Mouse (Mus musculus) embryo, embryonic 10.5 days (tissue): ENCODE results near the gene Ccdc58.
"Not testable (repeated sequence)": the region's sequence is repeated elsewhere in the genome, so short reads cannot be mapped to it uniquely, and the experiment has no call there.

ENCODE experiments used
- DNase-seq: peaks from one replicate; pipeline ENCODE4 v3.0.0-alpha.2; 2015; ENCODE audit warnings: low spot score

Gene Ccdc58

GRCm38 (mm10) chr16:36071450-36072379, at the start of gene Ccdc58, which contains the start of gene Fam162a:
Ccdc58 (plus strand) TSS chr16:36071685.
Fam162a (minus strand) TSS chr16:36071594.
- peak; percentile 94 for DNase-seq

DNA sequence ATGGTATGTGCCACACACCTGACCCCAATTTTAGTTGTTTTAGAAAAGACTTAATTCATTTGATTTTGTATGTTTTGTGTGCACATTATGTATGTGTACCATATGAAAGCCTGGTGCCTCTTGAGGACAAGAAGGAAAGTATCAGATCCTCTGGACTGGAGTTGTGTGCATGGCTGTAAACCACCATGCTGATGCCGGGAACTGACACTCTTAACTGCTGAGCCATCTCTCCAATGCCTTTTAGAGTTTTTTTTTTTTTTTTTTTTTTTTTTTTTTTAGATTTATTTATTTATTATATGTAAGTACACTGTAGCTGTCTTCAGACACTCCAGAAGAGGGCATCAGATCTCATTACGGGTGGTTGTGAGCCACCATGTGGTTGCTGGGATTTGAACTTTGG, 43.4 kb upstream of the Ccdc58 start:
- DNase-seq: not testable (repeated sequence)

GRCm38 (mm10) chr16:36040640-36041624, 30.6 kb upstream of the Ccdc58 start, which contains the start of gene Wdr5b:
Wdr5b (plus strand) TSS chr16:36041190.
- peak; percentile 98 for DNase-seq

DNA sequence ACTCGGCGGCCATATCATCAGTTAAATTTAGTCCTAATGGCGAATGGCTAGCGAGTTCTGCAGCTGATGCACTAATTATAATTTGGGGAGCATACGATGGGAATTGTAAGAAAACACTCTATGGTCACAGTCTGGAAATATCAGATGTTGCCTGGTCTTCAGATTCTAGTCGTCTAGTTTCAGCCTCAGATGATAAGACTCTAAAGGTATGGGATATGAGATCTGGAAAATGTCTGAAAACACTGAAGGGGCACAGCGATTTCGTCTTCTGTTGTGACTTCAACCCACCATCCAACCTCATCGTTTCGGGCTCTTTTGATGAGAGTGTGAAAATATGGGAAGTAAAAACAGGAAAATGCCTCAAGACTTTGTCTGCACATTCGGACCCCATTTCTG, 29.9 kb upstream of the Ccdc58 start:
- DNase-seq: no peak

- no peak for DNase-seq
These were observed 28.4 kb upstream of the Ccdc58 start for GRCm38 (mm10) chr16:36043073-36043472.

GRCm38 (mm10) chr16:36043964-36044363, 27.5 kb upstream of the Ccdc58 start:
- no peak for DNase-seq

DNA sequence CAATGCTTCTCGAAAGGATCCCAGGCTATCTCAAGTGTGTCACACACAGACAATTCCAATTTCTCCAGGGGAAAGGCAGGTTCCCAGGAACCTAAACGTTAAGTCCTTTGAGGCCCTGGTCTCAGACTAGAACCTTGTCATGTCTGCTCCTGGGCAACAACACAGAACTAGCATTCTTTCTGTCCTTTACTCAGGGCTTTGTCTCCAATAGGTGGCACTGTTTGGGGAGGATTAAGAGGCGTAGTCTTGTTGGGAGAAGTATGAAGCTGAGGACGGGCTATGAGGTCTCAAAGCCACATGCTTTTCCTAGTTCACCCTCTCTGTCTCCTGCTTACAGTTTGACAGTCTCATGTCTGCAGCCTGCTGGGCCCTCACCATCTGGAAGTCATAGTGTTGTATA, 23.9 kb upstream of the Ccdc58 start:
- no peak for DNase-seq

- DNase-seq: no peak
These were observed 20.0 kb upstream of the Ccdc58 start for GRCm38 (mm10) chr16:36051491-36051890.

- DNase-seq: no peak
These were observed 17.8 kb upstream of the Ccdc58 start for GRCm38 (mm10) chr16:36053524-36054275.

- no peak for DNase-seq
These were observed 16.6 kb upstream of the Ccdc58 start for GRCm38 (mm10) chr16:36054920-36055319.

DNA sequence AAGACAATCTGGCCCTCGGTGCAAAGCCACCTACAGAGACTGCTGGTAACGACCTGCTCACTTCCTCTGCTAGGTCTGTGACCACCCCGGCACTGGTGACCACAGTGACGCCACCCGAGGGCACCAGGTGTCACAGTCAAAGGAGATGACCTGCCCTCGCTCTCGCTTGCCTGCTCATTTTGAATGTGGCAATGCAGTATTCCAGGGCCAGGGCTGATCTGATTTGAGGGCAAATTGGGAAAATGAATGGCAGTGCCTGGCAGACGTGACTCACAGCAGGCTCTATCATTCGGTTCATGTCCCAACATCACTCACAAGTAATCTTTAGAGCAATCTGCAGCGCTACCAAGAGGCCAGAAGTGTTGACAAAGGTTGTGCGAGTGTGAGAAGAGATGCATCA, 15.1 kb upstream of the Ccdc58 start:
- no peak for DNase-seq

GRCm38 (mm10) chr16:36057933-36058475, 13.5 kb upstream of the Ccdc58 start:
- no peak for DNase-seq

- not testable (repeated sequence) for DNase-seq
These were observed 9.0 kb upstream of the Ccdc58 start for GRCm38 (mm10) chr16:36062534-36062933.

- no peak for DNase-seq
These were observed 8.2 kb upstream of the Ccdc58 start for GRCm38 (mm10) chr16:36063315-36063714.

GRCm38 (mm10) chr16:36064904-36065303, 6.6 kb upstream of the Ccdc58 start:
- DNase-seq: no peak

- DNase-seq: no peak
These were observed 3.8 kb upstream of the Ccdc58 start for GRCm38 (mm10) chr16:36067694-36068093.

DNA sequence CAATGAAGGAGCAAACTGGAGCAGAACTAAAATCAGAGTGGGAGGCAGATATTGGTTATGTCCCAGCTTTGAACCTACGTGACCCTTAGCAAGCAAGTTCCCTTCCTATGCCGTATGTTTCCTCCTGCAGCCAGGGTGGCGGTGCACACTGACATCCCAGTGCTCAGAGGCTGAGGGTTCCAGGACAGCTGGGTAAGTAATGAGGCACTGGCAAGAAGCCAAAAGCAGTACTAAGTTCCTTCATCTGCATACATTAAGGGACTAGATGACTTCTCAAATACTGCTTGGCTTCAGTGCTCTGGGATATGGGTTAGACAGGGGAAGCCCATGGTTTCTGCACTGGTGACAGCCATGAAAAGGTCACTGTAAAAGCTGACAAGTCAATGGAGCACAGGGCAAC, 3.1 kb upstream of the Ccdc58 start:
- no peak for DNase-seq

DNA sequence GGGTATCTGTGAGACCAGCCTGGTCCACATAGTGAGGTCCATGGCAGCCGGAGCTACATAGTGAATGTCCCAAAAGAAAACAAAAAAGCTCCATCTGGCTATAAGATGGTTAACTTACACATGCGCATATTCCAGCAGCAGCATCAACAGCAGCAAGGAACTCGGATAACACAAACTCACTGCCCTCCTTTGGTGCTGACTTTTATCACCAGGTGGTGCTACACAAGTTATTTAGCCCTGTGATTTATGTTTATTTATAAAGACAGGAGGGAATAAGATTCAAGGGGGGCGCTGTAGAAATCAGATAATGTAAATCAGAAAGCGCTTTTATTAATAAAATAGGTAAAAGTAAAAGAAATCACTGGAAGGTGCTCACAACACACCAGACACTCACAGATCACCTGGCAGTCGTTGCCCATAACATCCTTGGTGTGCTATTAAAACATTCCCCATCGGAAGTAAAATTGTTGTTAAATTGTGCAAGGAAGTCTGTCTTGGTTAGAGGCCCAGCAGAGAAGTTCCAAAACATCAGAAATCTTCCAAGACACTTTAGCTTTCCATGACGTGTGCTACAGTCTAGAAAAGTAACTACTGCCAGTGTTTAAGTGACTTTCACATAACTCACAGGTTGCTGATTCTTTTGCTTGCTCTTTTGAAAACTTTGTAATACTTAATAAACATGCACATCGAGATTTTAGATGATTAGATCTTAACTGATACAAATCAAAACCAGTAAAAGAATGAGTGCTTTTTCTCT, 1.5 kb upstream of the Ccdc58 start:
- peak; percentile 37 for DNase-seq

DNA sequence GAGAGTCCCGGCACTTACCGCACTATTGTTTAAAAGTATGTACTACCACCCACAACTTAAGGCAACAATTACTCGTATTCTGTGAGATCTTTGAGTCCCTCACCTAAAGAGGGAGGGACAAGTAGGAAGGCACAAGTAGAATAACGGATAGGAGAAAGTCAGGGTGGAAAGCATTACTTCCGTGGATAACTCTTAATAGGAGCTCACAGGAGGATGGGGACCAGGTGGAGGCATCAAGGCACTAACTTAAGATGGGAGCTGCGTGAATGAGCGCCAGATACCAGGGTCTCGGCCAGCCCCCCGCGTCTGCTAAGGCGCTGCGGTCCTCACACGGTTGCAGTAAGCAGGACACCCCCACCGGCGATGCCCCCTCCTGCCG, 425 bp upstream of the Ccdc58 start:
- no peak for DNase-seq

GRCm38 (mm10) chr16:36072410-36073011, 1.0 kb downstream of the Ccdc58 start:
- no peak for DNase-seq
